Mouse (Mus musculus) right cerebral cortex, postnatal 14 days (tissue): Measurements from ENCODE around the gene Bhlhe40.

ENCODE experiments used
- DNase-seq: peaks from one replicate; pipeline ENCODE4 v3.0.0; 2022

Gene Bhlhe40

GRCm38 (mm10) chr6:108660206-108660877 is at the start of gene Bhlhe40:
Gene Bhlhe40, plus strand, starts transcription at chr6:108660629.
- DNase-seq: peak; percentile 86

GRCm38 (mm10) chr6:108611663-108612062 is 48.8 kb upstream of the Bhlhe40 start:
- no peak for DNase-seq

- no peak for DNase-seq
Measured at GRCm38 (mm10) chr6:108618025-108618424, 42.4 kb upstream of the Bhlhe40 start.

- DNase-seq: no peak
Measured at GRCm38 (mm10) chr6:108623028-108623565, 37.3 kb upstream of the Bhlhe40 start.

GRCm38 (mm10) chr6:108624915-108625314 is 35.5 kb upstream of the Bhlhe40 start:
- DNase-seq: no peak

- no peak for DNase-seq
Measured at GRCm38 (mm10) chr6:108630701-108631100, 29.7 kb upstream of the Bhlhe40 start.

GRCm38 (mm10) chr6:108638157-108638833 is 22.1 kb upstream of the Bhlhe40 start:
- DNase-seq: no peak

GRCm38 (mm10) chr6:108642020-108642419 is 18.4 kb upstream of the Bhlhe40 start:
- no peak for DNase-seq

- DNase-seq: no peak
Measured at GRCm38 (mm10) chr6:108643035-108643434, 17.4 kb upstream of the Bhlhe40 start.

GRCm38 (mm10) chr6:108644311-108644710 is 16.1 kb upstream of the Bhlhe40 start:
- DNase-seq: no peak

GRCm38 (mm10) chr6:108647094-108647493 is 13.3 kb upstream of the Bhlhe40 start:
- no peak for DNase-seq

- no peak for DNase-seq
Measured at GRCm38 (mm10) chr6:108648072-108648471, 12.4 kb upstream of the Bhlhe40 start.

- DNase-seq: no peak
Measured at GRCm38 (mm10) chr6:108655861-108656260, 4.6 kb upstream of the Bhlhe40 start.

GRCm38 (mm10) chr6:108658051-108658415 is 2.4 kb upstream of the Bhlhe40 start:
- no peak for DNase-seq

GRCm38 (mm10) chr6:108658416-108659201 is 1.8 kb upstream of the Bhlhe40 start:
- no peak for DNase-seq

GRCm38 (mm10) chr6:108659221-108659725 is 1.2 kb upstream of the Bhlhe40 start:
- DNase-seq: peak; percentile 91

- peak; percentile 85 for DNase-seq
Measured at GRCm38 (mm10) chr6:108659726-108660205, 663 bp upstream of the Bhlhe40 start.

- DNase-seq: no peak
Measured at GRCm38 (mm10) chr6:108660878-108661389, 505 bp downstream of the Bhlhe40 start.

- peak; percentile 96 for DNase-seq
Measured at GRCm38 (mm10) chr6:108661412-108661811, 983 bp downstream of the Bhlhe40 start.

GRCm38 (mm10) chr6:108661890-108662289 is 1.5 kb downstream of the Bhlhe40 start:
- no peak for DNase-seq

- DNase-seq: no peak
Measured at GRCm38 (mm10) chr6:108662314-108663240, 2.1 kb downstream of the Bhlhe40 start.
